Mouse (Mus musculus): ENCODE measurements around the gene Ccdc107. TPM values are rescaled to one million over a fixed set of nuclear protein-coding genes. Genes with fewer than 3 reads are reported as not detected.

Ccdc107 gene
- total and polyA plus RNA-seq, 3 experiments: 30.5 to 63.1 (median 33.4) TPM

DNA sequence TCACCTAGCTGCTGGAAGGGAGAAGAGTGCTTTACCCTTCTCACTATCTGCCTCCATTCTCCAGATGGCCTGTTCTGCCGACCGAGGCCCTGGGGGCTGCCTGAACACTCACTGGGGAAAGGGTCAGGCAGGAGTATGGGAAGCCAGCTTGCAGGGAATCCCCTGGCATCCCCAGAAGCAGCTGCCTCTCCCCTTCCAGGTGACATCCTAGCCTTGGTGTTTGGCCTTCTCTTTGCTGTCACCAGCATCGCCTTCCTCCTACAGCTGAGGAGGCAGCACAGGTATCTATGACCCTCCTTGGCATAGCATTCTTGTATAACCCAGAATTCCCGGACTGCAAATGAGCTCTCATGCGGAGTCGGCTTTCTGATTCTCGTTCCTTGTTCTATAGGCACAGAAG is 20.0 kb downstream of the Ccdc107 start:
- H3K27me3 ChIP-seq (replicated peaks): peaks cover 84% of the 10 kb centered on the region
- H3K4me3 ChIP-seq (replicated peaks in 1 of 3; ENCODE audit: low read depth in 2 of 3, low read length in 2 of 3, poor library complexity in 1 of 3): no peak overlapping the region
- TF ChIP-seq MEF2A (IDR thresholded peaks at IDR 0.05; ENCODE audit: borderline replicate concordance, low read depth, low read length): no peak
- no peak for TF ChIP-seq GABPA (IDR thresholded peaks at IDR 0.05; ENCODE audit: insufficient replicate concordance, low read depth, low read length)
- TF ChIP-seq POLR2AphosphoS2 (IDR thresholded peaks at IDR 0.05; ENCODE audit: low read depth, low read length): no peak
- no peak for TF ChIP-seq HCFC1 (IDR thresholded peaks at IDR 0.05; ENCODE audit: low read depth, low read length)
- no peak for TF ChIP-seq ZMIZ1 (IDR thresholded peaks at IDR 0.05; ENCODE audit: low read depth, low read length)
- TF ChIP-seq SIN3A (IDR thresholded peaks at IDR 0.05; ENCODE audit: low read length): no peak
- TF ChIP-seq CHD2 (IDR thresholded peaks at IDR 0.05; ENCODE audit: low read length): no peak
- no peak for TF ChIP-seq TBP (conservative IDR thresholded peaks at IDR 0.05; ENCODE audit: low read depth, low read length)
- no peak for TF ChIP-seq IRF4 (IDR thresholded peaks at IDR 0.05; ENCODE audit: low read depth, low read length)
- TF ChIP-seq CHD1 (IDR thresholded peaks at IDR 0.05; ENCODE audit: low read depth, low read length): no peak
- TF ChIP-seq USF2 (conservative IDR thresholded peaks at IDR 0.05; ENCODE audit: low read depth, low read length): no peak
- TF ChIP-seq ETS1 (conservative IDR thresholded peaks at IDR 0.05; ENCODE audit: low read depth, low read length): no peak
- no peak for TF ChIP-seq JUND (conservative IDR thresholded peaks at IDR 0.05; ENCODE audit: low read depth, low read length)
- no peak for TF ChIP-seq NELFE (IDR thresholded peaks at IDR 0.05; ENCODE audit: low read depth, low read length)
- no peak for TF ChIP-seq SMC3 (IDR thresholded peaks at IDR 0.05; ENCODE audit: low read depth, low read length)
- no peak for TF ChIP-seq RAD21 (IDR thresholded peaks at IDR 0.05; ENCODE audit: low read depth, low read length)
- no peaks in the 10 kb centered on the region for H3K9me3 ChIP-seq (replicated peaks; ENCODE audit: low read length)
- H3K36me3 ChIP-seq (replicated peaks in 1 of 2; ENCODE audit: control insufficient read depth in 1 of 2, insufficient read depth in 1 of 2, low read length in 1 of 2): no peaks in the 10 kb centered on the region
- H3K27ac ChIP-seq (ENCODE audit: insufficient read depth, low read depth): no peak overlapping the region
- H3K79me2 ChIP-seq (replicated peaks; ENCODE audit: control insufficient read depth, extremely low read depth, insufficient read depth, poor library complexity, severe bottlenecking): no peaks in the 10 kb centered on the region
- in situ Hi-C loops (cut with MboI; ENCODE audit: low pct_ligation_motif_present, low pct_unique_long_range_greater_than_20kb, low sequenced_read_pairs): no loop called here
- H3K4me1 ChIP-seq (ENCODE audit: control insufficient read depth in 1 of 2, insufficient read depth in 2 of 2): no peaks in the 10 kb centered on the region
- no peak for DNase-seq (ENCODE audit: extremely low read depth)
- H3K9ac ChIP-seq (ENCODE audit: insufficient read depth, low read depth): no peak overlapping the region
- no peak overlapping the region for H3K4me2 ChIP-seq (ENCODE audit: insufficient read depth, low read depth, poor library complexity, severe bottlenecking)
- dilution Hi-C loops (cut with MboI; ENCODE audit: extremely low pct_ligation_motif_present, extremely low pct_unique_long_range_greater_than_20kb, low sequenced_read_pairs): no loop called here

DNA sequence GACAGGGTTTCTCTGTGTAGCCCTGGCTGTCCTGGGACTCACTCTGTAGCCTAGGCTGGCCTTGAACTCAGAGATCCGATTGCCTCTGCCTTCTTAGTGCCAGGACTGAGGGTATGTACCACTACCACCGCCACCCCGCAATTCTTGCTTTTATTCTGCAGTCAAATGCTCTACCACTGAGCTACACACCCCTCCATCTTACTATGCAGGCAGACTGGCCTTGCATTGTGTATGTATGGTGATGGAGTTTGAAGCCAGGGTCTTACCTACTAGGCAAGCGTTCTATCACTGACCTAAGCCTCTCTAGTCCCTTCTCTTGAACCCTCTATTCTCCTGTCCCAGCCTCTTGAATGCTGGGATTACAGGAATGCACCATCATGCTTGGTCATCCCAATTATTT is 20.6 kb downstream of the Ccdc107 start:
- in situ Hi-C loops (cut with MboI; ENCODE audit: low pct_ligation_motif_present, low pct_unique_long_range_greater_than_20kb, low sequenced_read_pairs): no loop called here
- Histone ChIP-seq H3K4me1 (ENCODE audit: control insufficient read depth in 1 of 2, insufficient read depth in 2 of 2) (no peaks in the 10 kb centered on the region), H3K36me3 (replicated peaks in 1 of 2; ENCODE audit: control insufficient read depth in 1 of 2, insufficient read depth in 1 of 2, low read length in 1 of 2) (no peaks in the 10 kb centered on the region), H3K4me3 (replicated peaks in 1 of 3; ENCODE audit: low read depth in 2 of 3, low read length in 2 of 3, poor library complexity in 1 of 3) (no peak overlapping the region), H3K9me3 (replicated peaks; ENCODE audit: low read length) (no peaks in the 10 kb centered on the region), H3K4me2 (ENCODE audit: insufficient read depth, low read depth, poor library complexity, severe bottlenecking) (no peak overlapping the region), H3K27ac (ENCODE audit: insufficient read depth, low read depth) (no peak overlapping the region), H3K9ac (ENCODE audit: insufficient read depth, low read depth) (no peak overlapping the region), H3K79me2 (replicated peaks; ENCODE audit: control insufficient read depth, extremely low read depth, insufficient read depth, poor library complexity, severe bottlenecking) (no peaks in the 10 kb centered on the region), H3K27me3 (replicated peaks) (peaks cover 85% of the 10 kb centered on the region)
- TF ChIP-seq KAT2A (IDR thresholded peaks at IDR 0.05; ENCODE audit: insufficient replicate concordance, low read length) (no peak), JUN (IDR thresholded peaks at IDR 0.05; ENCODE audit: insufficient read depth, low read depth, low read length) (no peak), UBTF (IDR thresholded peaks at IDR 0.05; ENCODE audit: low read depth, low read length) (no peak), MAZ (IDR thresholded peaks at IDR 0.05; ENCODE audit: low read depth, low read length) (no peak), IRF4 (IDR thresholded peaks at IDR 0.05; ENCODE audit: low read depth, low read length) (no peak), TCF12 (IDR thresholded peaks at IDR 0.05; ENCODE audit: low read depth, low read length) (no peak)
- dilution Hi-C loops (cut with MboI; ENCODE audit: extremely low pct_ligation_motif_present, extremely low pct_unique_long_range_greater_than_20kb, low sequenced_read_pairs): no loop called here
- DNase-seq (ENCODE audit: extremely low read depth): no peak
